Mouse (Mus musculus) heart, postnatal 0 days (tissue): ENCODE data around the gene Egr2.

Experiments used
- CTCF ChIP-seq: IDR thresholded peaks from 2 replicates; pipeline ENCODE4 v1.5.1; 2016; ENCODE audit warnings: antibody characterized with exemption, control low read depth, low read depth
- EP300 ChIP-seq: IDR thresholded peaks from 2 replicates; pipeline ENCODE4 v1.6.1; 2016; ENCODE audit warnings: antibody characterized with exemption, low read depth

- no peak for TF ChIP-seq CTCF
- no peak for TF ChIP-seq EP300
Measured at GRCm38 (mm10) chr10:67571443-67571842, 36.2 kb downstream of the Egr2 start.
